Mouse (Mus musculus) right cerebral cortex, postnatal 4 days (tissue): ENCODE results near the gene Rtraf.
A peak's percentile ranks its signal among the peaks of the same experiment; 100 is the strongest.
"Not testable (repeated sequence)": the region's sequence is repeated elsewhere in the genome, so short reads cannot be mapped to it uniquely, and the experiment has no call there.

Source experiments
- DNase-seq: peaks from one replicate; pipeline ENCODE4 v3.0.0-alpha.2; 2022

Rtraf gene

DNA sequence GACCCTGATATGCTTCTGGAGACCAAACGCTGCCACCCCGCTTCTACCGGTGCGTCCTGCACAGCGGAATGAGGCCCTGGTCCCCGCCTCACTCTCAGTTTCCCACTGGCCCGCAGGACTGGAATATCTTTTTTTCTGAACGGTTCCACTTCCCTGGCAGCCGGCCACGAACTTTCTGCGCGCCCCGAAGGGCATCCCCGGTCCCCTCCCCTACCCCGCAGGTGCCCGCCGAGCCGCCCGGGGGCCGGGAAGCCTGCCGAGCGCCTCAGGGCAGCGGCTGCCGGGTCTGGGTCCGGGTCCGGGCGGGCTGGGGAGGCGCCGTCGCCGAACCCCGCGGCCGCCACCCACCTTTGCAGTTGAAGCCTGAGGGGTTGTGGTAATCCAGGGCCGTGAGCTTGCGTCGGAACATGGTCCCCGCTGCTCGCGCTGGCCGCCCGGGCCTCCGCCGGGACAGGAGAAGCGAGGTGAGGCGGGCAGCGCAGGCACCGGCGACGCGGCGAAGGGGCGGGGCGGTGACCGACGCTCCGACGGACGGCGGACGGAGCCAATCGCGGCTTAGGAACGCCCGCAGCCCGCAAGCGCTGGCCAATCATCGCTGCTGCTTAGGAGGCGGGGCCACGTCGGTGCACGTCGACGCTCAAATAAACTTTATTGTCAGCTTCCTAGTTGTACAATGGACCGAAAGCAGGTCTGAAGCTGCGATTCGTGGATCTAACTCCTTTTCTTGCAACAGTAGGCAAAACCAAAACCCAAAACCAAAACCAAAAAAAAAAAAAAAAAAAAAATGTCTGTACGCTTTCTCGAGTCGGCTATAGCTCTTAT is at the start of gene Rtraf:
Gene Rtraf (minus strand): TSS at position 504 of the 822 bp plus-strand sequence.
- peak; percentile 92 for DNase-seq

DNA sequence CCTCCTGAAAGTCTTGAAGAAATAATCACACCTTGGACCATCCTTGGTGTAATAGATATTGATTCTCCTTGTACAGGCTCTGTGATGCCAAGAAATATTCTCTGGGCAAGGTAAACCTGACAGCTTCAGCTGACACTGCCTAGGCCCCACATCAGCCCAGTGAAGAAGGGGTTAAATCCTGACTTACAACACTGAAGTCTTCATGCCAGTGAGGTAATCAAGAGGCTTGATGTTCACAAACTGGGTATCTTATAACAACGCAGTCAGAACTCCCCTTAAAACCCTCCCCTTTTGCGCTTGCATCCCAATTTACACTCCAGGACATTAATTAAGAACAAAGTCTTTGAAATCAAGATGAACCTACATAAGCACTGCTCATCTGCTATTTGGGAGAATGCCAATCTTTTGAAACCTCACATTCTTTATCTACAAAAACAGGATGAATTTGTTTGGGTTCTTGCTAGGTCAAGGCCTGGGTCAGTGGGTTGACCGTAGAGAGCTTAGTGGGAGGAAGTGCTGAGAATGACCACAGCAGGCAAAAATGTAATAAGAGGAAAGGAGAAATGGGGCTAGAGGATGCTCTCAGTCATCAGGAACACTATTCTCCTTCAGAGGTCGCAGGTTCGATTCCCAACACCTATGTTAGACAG is 43.8 kb upstream of the Rtraf start:
- no peak for DNase-seq

DNA sequence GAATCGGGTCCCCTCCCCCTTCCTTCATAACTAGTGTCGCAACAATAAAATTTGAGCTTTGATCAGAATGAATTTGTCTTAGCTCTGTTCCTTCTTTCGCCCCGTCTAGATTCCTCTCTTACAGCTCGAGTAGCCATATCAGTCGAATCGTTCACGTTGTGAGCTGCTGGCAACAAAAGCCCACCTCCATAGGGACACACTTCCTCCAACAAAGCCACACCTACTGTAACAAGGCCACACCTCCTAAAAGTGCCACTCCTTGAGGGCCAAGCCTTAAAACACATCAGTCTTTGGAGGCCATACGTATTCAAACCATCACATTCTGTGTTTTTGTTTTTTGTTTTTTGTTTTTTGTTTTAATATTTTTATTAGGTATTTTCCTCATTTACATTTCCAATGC is 41.5 kb upstream of the Rtraf start:
- not testable (repeated sequence) for DNase-seq

DNA sequence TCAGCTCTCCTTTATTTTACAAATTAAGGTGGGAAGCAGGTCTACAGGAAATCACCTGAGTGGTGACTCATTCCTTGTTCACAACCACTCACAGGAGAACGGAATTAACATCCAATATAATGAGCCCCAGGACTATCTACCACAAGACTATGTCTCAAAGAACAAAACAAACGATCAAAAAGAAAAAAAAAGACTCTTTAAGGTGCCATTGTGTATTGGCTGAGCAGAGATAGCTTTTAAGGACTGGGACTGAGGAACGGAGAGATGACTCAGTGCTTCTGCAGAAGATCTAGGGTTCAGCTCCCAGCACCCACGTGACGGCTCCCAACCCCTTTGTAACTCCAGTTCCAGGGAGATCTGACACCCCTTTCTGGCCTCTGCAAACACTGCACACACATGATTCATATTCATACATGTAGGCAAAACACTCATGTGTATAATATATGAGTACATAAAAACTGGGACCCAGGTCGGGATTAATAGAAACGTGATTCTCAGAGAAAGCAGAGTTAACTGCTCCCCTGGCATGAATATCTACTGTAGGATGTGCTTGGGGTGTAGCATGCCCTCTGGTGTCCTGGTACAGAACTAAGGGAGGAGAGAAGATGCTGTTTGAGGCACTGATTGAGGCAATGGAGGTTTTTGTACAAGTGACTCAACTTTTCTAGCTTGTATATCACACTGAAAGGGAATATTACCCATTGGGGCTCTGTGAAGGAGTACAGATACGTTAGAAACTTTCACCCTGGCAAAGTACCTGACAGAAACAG is 37.9 kb upstream of the Rtraf start:
- DNase-seq, result no peak

DNA sequence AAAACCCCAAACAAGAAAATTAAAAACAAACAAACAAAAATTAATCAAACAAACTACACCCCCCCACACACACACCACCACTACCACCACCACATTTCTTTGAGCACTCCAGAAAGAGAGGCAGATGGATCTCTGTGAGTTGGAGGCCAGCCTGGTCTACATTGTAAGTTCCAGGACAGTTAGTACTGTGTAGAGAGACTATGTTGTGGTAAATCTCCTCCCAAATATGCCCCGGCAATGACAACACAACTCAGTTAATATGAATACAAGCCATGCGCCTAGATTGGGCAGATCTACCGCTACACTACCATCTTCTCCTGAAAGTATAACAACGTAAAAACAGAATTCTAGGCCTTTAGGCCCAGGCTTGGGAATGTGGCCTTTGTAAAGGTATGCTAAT is 36.7 kb upstream of the Rtraf start:
- DNase-seq, result no peak

DNA sequence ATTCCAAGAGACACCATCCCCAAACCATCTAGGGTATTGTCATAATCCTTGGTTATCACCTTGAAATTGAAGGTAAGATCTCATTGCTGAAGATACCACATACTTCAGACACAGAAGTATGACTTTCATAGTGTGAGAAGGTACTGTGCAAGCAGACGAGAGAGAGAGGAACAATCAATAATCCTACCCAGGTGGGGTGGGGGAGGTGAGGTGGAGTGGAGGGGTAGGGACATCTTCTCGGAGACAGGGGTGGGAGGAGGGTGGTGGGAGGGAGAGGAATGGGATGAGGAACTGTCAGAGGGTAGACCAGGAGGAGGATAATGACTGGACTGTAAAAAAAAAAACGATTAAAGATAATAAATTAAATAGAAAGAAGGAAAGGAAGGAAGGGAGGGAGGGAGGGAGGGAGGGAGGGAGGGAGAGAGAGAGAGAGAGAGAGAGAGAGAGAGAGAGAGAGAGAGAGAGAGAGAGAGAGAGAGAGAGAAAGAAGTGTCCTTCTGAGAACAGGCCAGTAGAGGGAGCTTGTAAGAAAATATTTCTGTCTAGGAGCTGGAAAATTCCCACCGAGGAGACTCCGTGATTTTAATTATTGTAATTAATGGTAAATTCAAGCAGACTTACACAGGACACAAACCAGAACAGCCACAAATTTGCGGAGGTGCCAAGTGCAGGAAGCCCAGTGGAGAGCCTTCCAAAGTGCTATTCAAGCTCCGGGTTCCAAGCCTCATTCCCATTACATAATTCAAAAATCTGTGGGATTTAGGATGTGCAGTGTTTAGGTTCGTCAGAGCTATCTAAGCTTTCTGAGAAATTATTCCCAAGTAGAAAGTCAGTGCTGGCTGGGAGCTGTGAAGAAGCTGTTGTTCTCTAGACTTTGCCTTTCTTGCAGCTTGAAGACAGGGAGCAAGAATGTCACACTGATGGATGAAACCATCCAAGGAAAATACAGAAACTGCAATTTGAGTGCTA is 35.5 kb upstream of the Rtraf start:
- no peak for DNase-seq

DNA sequence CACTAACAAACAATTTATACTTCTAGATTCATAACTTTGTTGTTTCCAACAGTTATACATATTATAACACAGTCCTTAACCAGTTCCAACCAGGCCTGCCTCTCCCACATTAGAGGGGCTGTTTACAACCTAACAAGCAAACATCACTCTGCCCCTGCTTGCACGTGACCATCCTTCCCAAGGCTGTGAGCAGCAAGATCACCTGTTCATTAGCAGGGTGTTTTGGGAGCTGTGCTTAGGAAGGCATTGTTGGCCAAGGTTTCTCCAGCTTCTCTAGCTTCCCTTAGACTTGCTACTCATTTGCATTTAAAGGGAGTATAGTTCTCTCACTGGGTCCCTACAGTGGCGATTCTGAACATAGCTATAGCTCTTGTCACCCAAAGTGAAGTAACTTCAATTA is 34.7 kb upstream of the Rtraf start:
- no peak for DNase-seq

DNA sequence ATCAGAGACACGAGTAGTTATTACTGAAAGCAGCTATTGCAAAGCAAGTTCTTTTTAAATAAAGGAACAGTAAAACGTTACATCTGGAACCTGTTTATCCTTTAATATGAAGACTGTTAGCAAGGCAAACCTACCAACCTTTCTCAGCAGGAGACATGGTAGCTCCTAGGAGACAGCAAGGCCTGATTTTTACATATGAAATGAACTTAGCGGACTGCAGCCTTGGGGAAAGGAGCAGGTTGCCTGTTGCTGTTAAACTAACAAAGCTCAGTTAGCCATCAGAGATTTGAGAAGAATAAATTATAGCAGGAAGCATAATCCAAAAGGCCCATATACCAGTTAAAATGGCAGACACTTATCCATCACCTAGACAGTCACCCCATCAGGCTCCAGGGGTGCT is 29.8 kb upstream of the Rtraf start:
- DNase-seq, result no peak

DNA sequence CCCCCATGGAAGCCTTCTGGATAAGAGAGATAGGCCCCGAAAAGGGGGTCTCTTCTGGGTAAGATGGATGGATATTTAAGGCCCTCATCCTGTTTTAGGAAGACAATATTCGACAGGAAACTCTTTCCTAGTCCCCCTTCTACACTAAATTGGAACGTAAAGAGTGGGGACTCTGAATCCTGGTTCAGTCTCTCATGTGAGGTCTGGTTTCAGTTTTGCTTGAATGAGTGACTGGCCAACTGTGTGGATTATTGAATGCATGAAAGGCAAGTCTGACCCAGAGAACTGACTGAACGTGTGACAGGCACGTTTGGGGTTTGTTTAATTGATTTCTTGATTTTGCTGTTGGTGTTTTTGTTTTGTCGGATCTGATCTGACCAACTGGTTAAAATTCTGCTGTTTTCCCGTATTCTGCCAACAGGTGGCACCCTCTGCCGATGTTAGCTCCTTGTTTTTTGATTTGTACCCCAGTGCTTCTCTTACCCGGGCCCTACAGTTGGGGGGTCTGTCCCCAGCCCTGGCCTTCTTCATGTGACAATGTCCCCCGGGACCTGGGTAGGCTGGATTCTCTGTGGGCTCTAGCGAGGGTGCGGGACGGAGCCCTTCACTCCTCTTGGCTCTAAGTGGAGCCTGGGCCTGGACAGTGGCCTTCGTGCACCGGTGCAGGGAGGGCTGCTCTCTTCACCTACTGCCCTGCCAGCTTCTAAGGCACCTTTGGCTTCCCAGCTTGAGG is 16.1 kb upstream of the Rtraf start:
- DNase-seq, result peak; percentile 77

DNA sequence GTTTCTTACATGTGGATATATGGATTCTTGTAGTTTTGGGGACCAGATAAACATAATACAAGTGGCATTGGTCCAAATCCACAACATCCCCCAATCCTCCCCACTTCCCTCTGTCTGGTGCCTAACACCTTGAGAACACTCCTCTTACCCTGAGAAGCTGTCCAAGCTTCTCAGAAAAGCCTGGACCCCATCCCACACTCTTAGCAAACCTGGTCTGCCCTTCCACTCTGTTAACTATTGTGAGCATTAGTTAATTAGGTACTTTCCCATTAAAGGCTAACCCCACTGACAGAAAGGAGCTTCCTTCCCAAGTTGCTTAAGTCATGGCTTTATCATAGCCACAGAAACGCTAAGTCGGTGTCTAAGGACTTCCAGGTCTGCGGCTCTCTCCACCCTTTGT is 12.7 kb upstream of the Rtraf start:
- no peak for DNase-seq

DNA sequence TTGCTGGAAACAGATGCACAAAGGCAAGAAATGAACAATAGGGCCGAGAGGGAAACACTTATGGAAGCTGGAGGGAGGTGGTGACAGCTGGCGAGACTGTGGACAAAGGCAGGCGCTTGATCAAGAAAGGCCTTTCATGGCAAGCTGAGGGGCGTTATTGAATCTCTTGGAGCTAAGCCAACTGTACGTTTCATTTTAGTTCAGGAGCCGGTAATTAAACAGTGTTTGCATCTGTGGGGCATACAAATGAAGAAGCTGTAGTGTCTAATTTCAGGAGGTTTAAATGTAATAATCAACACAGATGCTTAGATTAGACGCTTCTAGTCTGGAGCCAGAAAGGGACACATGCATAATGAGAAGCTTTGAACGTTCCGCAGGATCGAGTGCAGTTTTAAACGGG is 1.9 kb upstream of the Rtraf start:
- no peak for DNase-seq

DNA sequence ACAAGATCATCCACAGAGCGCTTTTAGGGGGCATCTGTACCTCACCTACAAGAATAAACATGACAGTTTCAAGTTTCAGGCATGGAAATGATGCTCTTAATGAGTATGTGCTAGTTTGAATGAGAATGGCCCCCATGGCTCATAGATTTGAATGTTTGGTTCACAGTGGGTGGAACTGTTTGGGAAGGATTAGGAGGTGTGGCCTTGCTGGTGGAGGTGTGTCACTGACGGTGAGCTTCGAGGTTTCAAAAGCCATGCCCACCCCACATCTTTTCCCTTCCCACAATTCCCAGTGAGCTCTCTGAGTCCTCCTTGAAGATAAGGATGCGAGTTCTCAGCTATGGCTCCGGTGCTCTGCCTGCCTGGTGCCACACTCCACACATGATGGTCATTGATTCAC is 1.9 kb downstream of the Rtraf start:
- no peak for DNase-seq

DNA sequence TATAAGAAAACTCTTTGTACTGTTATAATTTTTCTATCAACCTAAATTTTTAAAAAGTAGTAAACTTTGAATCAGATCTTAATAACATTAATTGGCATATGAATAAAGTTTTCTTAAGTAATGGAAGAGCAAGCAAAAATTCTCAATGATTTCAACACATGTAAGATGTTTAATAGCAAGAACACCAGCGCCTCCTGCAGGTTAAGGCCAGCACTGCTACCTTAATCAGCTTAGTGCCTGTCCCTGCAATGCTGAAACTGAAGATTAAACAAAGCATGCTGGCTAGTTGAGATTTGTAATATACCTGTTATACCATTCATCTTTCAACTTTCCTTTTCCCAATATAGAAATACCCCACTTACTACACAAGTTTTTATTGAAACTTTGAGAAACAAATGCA is 5.7 kb downstream of the Rtraf start:
- DNase-seq, result peak; percentile 92

DNA sequence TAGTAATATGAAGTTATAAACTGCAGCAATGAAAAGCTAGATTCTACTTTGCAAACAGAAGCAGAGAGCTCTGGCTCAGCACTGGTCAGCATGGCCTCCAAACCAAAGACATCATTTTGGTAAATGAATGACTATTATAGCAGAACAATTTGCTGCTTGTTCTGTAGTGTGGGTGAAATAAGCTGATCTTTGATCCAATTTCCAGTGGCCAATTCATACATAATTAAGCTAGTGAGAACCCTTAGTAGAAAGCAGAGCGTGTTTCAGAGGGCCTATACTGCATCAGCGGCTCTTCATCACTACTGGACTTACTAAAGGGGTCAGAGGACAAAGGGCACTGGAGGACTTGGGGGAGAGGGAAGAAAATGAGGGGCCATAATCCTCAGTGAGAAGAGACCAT is 10.6 kb downstream of the Rtraf start:
- DNase-seq, result no peak

DNA sequence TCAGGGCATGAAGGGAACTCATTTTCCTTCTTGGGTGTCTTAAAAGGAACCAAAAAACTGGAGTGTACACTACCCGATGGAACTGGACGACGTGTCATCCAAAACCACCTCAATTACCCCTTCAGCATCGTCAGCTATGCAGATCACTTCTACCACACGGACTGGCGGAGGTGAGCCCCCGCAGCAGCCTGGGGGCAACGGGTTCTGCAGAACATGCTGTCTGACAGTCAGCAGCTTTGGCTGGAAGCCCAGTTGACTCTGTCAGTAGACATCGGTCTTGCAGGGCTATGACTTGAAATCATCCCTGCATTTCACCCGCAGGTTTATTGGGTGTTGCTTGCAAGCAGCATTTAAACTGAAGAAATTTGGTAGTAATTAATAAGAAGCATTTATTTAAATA is 13.7 kb downstream of the Rtraf start:
- no peak for DNase-seq

DNA sequence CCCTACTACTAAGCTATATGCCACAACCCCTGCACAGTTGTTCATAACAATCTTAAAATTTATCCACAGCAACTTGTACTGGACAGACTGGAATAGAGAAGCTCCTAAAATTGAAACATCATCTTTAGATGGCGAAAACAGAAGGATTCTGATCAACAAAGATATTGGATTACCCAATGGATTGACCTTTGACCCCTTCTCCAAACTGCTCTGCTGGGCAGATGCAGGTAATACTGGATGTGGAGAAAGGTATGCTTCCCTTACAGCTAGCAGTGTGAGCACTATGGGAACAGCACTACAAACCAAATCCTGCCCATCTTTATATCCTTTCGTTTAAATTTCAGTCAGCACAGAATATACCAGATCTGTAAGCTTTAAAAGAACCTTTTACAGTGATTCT is 15.8 kb downstream of the Rtraf start:
- no peak for DNase-seq

DNA sequence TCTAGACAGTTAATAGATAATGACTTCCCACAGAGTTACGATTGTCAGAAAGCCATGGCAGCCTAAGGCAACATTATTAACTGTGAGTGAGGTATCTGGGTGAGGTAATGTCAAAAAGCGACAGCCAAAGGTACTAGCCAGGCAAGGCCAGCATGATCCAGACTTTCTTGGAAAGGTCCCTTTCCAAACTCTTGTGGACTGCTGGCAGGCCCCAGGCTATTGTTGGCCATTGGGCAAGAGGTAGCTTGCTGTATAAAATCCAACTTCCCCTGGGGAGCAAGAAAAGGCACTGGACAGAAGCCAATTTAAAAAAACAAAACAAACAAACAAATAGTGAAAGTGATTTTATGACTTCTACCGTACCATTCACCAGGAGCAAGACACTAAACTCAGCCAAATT is 16.3 kb downstream of the Rtraf start:
- no peak for DNase-seq

DNA sequence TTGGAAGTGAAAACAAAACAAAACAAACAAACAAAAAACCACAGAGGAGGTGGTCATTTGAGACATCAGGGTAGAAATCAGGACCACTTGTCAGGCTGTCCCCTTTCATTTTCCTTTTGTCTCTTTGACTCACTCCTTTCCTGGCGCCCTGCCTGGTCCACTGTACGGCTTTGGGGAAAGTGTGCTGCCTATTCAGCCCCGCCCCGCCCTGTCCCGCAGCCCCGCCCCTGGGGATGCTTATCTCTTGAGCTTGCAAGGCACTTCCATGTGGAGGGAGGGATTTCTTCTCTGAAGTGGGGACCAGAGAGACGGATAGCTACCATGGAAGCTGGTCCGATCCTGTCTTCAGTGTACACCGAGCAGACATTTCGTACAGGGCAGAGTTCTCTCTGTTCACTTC is 20.0 kb downstream of the Rtraf start:
- DNase-seq, result no peak

DNA sequence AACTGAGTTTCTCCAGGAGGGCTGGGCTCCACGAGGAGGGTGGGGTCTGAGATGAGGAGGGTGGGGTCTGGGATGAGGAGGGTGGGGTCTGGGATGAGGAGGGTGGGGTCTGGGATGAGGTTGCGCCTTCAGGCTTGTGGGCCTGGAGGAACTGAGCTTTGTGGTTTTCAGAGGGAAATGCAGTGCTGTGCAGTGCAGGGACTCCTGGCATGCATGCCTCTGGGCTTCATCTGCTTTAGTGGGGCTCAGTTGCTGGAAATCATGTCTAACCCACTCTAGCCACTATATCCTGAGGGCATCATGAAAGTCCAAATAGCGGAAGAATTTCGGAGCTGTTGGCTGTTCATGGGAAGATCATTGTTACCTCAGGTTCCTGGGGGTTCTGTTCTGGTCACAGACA is 20.4 kb downstream of the Rtraf start:
- DNase-seq, result no peak

DNA sequence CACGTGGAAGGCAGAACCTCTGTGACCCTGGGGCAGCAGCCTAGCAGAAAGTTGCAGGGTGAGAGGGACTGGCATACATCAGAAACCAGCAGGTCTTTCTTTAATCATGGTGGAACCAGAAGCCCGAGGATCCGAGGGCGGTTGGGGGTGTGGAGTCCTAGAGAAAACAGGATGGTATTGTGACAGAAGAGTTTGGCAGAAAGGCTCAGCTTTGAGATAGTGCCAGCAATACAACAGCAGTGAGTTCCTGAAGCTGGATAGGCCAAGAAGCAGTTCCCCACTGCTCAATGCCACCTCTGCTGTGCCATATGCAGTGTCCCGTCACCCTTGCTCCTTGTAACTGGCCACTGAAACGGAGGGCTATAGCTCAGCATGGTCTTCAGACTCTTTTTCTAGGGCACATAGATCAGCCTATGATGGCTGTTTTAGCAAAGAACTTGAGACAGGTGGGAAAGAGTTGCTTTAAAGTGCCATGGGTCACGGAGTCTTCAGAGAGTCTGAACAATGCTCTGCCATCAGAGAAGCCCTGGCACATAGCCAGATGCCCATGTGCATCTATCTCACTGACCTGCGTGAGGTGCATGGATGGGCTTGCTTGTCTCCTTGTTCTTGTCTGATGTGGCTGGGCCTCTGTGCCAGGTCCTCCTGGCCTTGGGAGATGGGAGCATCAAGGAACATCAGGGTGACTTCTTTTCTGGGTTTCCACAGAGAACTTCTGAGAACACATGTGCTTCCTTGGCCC is 22.0 kb downstream of the Rtraf start:
- no peak for DNase-seq

DNA sequence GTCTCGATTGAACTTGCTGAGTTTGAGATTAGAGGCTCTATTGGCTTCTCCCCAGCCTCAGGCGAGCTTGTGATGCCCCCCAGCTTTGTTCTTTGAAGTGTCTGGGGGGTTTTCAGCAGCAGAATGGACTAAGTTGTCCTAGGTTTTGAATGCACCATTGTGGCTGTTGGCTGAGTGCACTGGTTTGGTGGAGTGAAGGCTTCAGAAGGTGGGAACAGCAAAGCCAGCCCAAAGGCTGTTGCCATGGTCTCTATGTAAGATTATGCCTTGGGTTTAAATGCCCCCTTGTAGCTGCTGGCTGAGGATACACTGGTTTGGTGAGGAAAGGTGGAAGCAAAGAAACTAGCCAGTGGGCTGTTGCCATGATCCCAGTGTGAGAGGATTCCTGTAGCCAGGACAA is 23.1 kb downstream of the Rtraf start:
- DNase-seq, result no peak
